In the genomic region with DNA sequence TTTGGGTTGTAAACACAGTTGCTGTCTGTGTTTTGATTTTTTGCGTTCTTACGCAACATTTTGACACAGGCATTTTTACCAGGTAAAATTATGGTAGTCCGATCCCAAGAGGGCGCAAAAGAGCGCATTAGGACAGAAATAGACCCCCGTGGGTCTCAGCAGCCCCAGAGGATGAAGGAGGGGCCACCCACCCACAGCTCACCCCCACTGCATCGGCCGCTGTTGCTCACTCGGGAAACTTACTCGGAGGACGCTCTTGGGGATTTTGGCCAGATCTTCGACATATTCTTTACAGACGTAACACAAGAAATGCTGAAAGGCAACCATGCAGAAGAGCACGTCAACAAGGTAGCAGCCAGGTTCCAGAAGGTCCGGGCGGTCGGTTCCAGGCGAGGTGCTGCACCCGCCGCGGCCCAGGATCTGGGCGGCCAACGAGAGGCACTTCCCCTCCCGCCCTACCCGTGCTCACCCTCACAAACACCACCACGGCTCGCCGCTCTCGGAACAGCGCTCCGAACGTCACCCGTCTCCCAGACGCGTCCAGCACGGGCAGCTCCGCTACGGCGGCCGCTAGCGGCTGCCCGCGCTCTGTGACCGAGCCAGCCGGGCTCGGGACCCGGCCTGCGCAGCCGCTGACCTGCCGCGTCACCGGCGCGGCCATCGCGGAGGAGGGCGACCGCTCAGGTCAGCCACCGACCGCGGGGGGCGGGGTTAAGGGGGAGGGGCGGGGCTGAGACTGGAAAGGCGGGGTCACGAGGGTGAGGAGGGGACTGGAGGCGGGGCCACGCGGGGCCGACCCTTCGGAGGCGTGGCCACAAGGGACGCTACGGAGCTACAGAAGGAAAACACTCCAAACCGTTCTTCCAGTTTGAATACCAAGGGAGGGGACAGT, we compare ENCODE assay signal across 8 mouse cellular contexts. TPM values are rescaled to one million over a fixed set of nuclear protein-coding genes. Genes with fewer than 3 reads are reported as not detected.
DNase-seq lines count a peak whose midpoint lies in the region; ATAC-seq lines count a peak whose summit lies in the region.

A gene (minus strand): TSS at position 687 of the 892 bp plus-strand sequence.

- peaks cover 4% of the 10 kb centered on the region; the same call in 1 of the 2 replicates for H3K4me1 ChIP-seq in embryonic facial prominence, embryonic 12.5 days
- H3K4me1 ChIP-seq in limb, embryonic 10.5 days: peaks cover 10% of the 10 kb centered on the region
- H3K4me1 ChIP-seq in midbrain, embryonic 12.5 days: peaks cover 7% of the 10 kb centered on the region; the same call in 1 of the 2 replicates

- no peaks in the 10 kb centered on the region for H3K9me3 ChIP-seq in embryonic facial prominence, embryonic 12.5 days
- H3K9me3 ChIP-seq in limb, embryonic 10.5 days (replicated peaks): no peaks in the 10 kb centered on the region
- no peaks in the 10 kb centered on the region for H3K9me3 ChIP-seq in midbrain, embryonic 12.5 days

- DNase-seq in 3134 (ENCODE audit: extremely low read depth, insufficient read length, low spot score): peak; percentile 90
- peak; percentile 94 to 96 for DNase-seq in adrenal gland, postnatal 36 days
- DNase-seq in heart, adult 11 months: peak; percentile 99
- DNase-seq in kidney, adult 11 months: peak; percentile 89
- peak; percentile 97 for DNase-seq in limb, embryonic 10.5 days (ENCODE audit: low spot score)
- peak; percentile 92 for DNase-seq in skeletal muscle tissue, adult 2 months (ENCODE audit: low read depth, low spot score)

- ATAC-seq in embryonic facial prominence, embryonic 12.5 days (ENCODE audit: insufficient number of reproducible peaks, insufficient read depth, low FRiP score, low TSS enrichment): peak; percentile 87
- ATAC-seq in midbrain, embryonic 12.5 days (ENCODE audit: low FRiP score, low read depth): peak; percentile 95

- peak within 1 kb of the TSS; percentile 63 for H3K9ac ChIP-seq in embryonic facial prominence, embryonic 12.5 days
- H3K9ac ChIP-seq in midbrain, embryonic 12.5 days (replicated peaks): peak within 1 kb of the TSS; percentile 55

- peak within 1 kb of the TSS; percentile 49 for H3K4me2 ChIP-seq in embryonic facial prominence, embryonic 12.5 days (replicated peaks)
- peak within 1 kb of the TSS; percentile 64 for H3K4me2 ChIP-seq in midbrain, embryonic 12.5 days (replicated peaks)

- peak within 1 kb of the TSS; percentile 72 for H3K4me3 ChIP-seq in embryonic facial prominence, embryonic 12.5 days
- peak within 1 kb of the TSS; percentile 69 for H3K4me3 ChIP-seq in limb, embryonic 10.5 days
- peak within 1 kb of the TSS; percentile 59 for H3K4me3 ChIP-seq in midbrain, embryonic 12.5 days

- no peaks in the 10 kb centered on the region for H3K27me3 ChIP-seq in embryonic facial prominence, embryonic 12.5 days
- no peaks in the 10 kb centered on the region for H3K27me3 ChIP-seq in limb, embryonic 10.5 days (ENCODE audit: low read depth, poor library complexity, severe bottlenecking)
- H3K27me3 ChIP-seq in midbrain, embryonic 12.5 days: no peaks in the 10 kb centered on the region

- peak within 1 kb of the TSS; percentile 82 for H3K27ac ChIP-seq in embryonic facial prominence, embryonic 12.5 days
- H3K27ac ChIP-seq in limb, embryonic 10.5 days: peak within 1 kb of the TSS; percentile 90
- H3K27ac ChIP-seq in midbrain, embryonic 12.5 days (replicated peaks): peak within 1 kb of the TSS; percentile 75

- H3K36me3 ChIP-seq in embryonic facial prominence, embryonic 12.5 days: no peaks in the 10 kb centered on the region
- peaks cover 12% of the 10 kb centered on the region for H3K36me3 ChIP-seq in limb, embryonic 10.5 days
- H3K36me3 ChIP-seq in midbrain, embryonic 12.5 days: no peaks in the 10 kb centered on the region

- under 1% methylated on average over 70 of the region's 74 CpGs for WGBS in embryonic facial prominence, embryonic 12.5 days
- under 1% methylated on average over 72 of the region's 74 CpGs for WGBS in limb, embryonic 10.5 days
- under 1% methylated on average over 71 of the region's 74 CpGs for WGBS in midbrain, embryonic 12.5 days

RNA-seq across cellular contexts. Expression of the gene that starts here (rescaled TPM):
- total RNA-seq in adrenal gland, postnatal 36 days (2021): 10 to 100 TPM; 34.1 to 50.3 TPM
- 35.1 and 37.8 TPM in 2 replicates for polyA plus RNA-seq in embryonic facial prominence, embryonic 12.5 days (2016; fragmentation: Nextera tagmentation; extraction: Ambion mirVana)
- polyA plus RNA-seq in limb, embryonic 10.5 days (2016; fragmentation: Nextera tagmentation; extraction: Ambion mirVana): 32.5 and 33.0 TPM in 2 replicates
- 16.4 and 19.2 TPM in 2 replicates for polyA plus RNA-seq in midbrain, embryonic 12.5 days (2016; fragmentation: Nextera tagmentation; extraction: Ambion mirVana)

Comparison
In these comparisons a context has a peak if more than half of its experiments do, and no peak if none do; other contexts are left out.
1. Peak in every context shown above with its lines: DNase-seq, ATAC-seq, H3K4me3 ChIP-seq and H3K27ac ChIP-seq.